Mouse (Mus musculus) urinary bladder, adult 2 months (tissue): Measurements from ENCODE around the gene Gm10135. TPM values are rescaled to one million over a fixed set of nuclear protein-coding genes. Genes with fewer than 3 reads are reported as not detected.
"Not testable (repeated sequence)": the region's sequence is repeated elsewhere in the genome, so short reads cannot be mapped to it uniquely, and the experiment has no call there.

Experiments used
- DNase-seq: peaks from one replicate; pipeline ENCODE4 v3.0.0; 2022; ENCODE audit warnings: low spot score
- polyA plus RNA-seq: library from polyadenylated mRNA; depleted of rRNA; stranded (reverse); fragments of >200 nt; gene quantifications from 2 replicates; pipeline ENCODE4 v1.2.3, GENCODE M21; 2012; rRNA removed

The Gm10135 gene
- polyA plus RNA-seq, 1 experiment = not detected

DNA sequence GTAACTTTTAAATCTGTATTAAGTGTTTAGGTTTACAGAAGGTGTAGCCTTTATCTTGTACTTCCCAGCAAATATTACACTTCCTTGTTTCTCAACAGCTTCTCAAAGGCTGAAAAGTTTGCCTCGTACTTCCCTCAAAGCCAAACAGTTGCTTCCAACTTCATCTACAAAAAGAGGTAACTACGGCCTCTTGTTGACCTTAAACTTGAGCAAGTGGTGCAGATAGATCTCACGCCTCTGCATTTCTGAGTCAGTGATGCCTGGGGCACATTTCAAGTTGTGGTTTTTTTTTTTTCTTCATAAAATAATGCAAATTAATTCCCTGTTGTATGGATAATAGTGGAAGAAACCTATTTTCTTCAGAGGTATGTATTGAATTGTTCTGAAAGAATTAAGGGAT is 8.8 kb downstream of the Gm10135 start:
- no peak for DNase-seq

- DNase-seq = no peak
Measured at GRCm38 (mm10) chr5:72960096-72960495, 14.4 kb downstream of the Gm10135 start.

DNA sequence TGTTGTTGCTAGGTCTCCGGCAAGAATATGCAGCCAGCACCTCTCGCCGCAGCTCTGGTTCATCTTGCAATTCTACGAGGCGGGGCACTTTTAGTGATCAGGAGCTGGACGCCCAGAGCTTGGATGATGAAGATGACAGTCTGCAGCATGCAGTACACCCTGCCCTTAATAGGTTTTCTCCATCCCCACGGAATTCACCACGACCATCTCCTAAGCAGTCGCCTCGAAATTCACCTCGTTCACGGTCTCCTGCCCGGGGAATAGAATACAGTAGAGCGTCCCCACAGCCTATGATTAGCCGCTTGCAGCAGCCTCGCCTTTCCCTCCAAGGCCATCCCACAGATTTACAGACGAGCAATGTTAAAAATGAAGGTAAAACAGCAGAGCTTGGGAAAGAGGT is 17.2 kb downstream of the Gm10135 start:
- DNase-seq = no peak

GRCm38 (mm10) chr5:72953996-72954604 is 20.4 kb downstream of the Gm10135 start:
- no peak for DNase-seq

GRCm38 (mm10) chr5:72950252-72950651 is 24.2 kb downstream of the Gm10135 start:
- no peak for DNase-seq

DNA sequence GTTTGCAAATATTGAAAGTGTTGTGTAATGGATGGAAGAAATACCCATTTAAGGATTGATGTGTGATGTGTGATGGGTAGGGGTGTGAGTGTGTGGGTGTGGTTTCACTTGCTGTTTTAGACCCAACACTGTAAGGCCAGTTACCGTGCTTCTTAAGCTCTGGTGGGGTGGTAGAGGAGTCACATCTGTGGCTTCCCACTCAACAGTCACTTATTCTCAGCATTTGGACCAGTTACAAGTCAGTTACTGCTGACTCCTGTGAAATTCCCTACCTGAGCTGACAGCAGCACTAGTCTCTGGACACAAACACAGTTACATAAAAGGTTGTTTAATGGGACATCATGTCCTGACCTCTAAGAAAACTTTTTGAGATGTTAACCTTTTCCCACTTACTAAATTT is 26.4 kb downstream of the Gm10135 start:
- DNase-seq = no peak

DNA sequence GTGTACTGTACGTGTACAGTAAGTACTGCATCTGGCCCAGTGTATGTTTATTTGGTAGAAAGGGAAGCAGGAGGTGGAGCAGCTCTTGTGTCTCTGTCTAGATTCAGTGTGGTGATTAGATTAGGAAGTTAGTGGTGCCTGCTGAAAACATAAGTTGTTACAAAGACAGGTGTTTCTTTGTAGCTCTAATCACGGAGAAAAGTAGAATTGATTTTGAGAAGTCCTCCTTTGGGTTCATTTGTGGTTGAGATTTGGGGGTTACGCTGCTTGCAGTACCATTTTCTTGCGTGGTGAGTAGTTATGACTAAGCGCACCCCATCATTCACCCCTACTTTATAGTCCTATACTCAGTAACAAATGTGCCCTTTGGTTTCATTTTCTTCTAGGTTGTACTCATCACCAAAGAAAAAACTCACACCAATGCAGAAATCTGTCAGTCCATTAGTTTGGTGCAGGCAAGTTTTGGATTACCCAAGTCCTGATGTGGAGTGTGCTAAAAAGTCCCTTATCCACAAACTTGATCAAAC is 33.5 kb downstream of the Gm10135 start:
- DNase-seq = no peak

DNA sequence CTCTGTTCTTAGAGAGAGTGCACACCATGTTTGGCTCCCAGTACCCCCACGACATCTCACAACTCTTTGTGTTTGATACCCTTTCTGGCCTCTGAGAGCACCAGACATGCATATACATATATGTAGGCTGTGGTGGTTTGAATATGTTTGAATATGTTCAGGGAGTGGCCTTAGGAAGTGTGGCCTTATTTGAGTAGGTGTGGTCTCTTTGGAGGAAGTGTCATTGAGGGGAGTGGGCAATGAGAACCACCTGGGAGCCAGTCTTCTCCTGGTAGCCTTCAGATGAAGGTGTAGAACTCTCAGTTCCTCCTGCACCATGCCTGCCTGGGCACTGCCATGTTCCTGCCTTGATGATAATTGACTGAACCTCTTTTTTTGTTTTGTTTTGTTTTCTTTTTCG is 35.2 kb downstream of the Gm10135 start:
- DNase-seq = no peak

DNA sequence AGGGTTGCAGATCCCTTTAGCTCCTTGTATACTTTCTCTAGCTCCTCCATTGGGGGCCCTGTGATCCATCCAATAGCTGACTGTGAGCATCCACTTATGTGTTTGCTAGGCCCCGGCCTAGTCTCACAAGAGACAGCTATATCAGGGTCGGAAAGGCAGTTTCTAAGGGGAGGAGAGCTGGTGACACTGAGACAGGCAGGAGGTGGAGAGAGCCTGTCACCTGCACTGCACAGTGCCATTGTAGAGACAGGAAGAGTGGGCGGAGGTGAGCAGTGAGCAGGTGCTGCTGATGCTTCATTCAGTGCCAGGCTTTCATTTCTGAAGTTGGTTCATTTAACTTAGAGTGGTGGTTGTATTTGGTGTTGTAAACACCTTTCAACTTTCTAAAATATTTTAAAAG is 36.1 kb downstream of the Gm10135 start:
- DNase-seq = not testable (repeated sequence)

- DNase-seq = no peak
Measured at GRCm38 (mm10) chr5:72933026-72933675, 41.4 kb downstream of the Gm10135 start.

GRCm38 (mm10) chr5:72927074-72927473 is 47.4 kb downstream of the Gm10135 start:
- no peak for DNase-seq

GRCm38 (mm10) chr5:72922796-72923195 is 51.7 kb downstream of the Gm10135 start:
- no peak for DNase-seq

- no peak for DNase-seq
Measured at GRCm38 (mm10) chr5:72921171-72921570, 53.3 kb downstream of the Gm10135 start.

GRCm38 (mm10) chr5:72920416-72920815 is 54.1 kb downstream of the Gm10135 start:
- no peak for DNase-seq

GRCm38 (mm10) chr5:72916851-72917250 is 57.7 kb downstream of the Gm10135 start:
- DNase-seq = no peak

DNA sequence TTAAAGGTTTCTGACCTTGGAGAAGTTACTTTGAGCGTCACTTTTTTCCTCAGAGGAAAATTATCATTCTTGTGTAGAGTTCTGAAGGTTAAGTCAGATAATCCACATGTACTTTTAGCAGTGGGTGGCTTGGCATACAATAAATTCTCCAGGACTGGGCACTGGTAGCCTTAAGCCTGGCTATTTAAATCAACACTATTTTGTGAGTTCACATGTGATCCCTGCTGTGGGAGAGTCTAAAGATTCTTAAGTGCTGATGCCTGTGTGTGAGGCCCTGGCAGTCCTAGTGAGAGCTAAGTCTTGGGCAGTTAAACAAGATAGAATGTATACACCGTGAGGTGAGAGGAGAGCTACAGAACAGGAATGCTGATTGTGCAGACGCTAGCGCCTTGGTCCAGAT is 58.5 kb downstream of the Gm10135 start:
- DNase-seq = no peak

Other genes with a start within 250 kb of the Gm10135 start
- gene Txk, start 221.9 kb downstream of the Gm10135 start, polyA plus RNA-seq = 0.60 and 0.87 TPM in 2 replicates
- gene Tec, start 106.2 kb downstream of the Gm10135 start, polyA plus RNA-seq = 4.9 and 5.0 TPM in 2 replicates
- gene Slain2, start 60.4 kb downstream of the Gm10135 start, polyA plus RNA-seq = 23.3 and 32.3 TPM in 2 replicates
- gene Slc10a4, start 32.2 kb upstream of the Gm10135 start, polyA plus RNA-seq = 0.28 and 0.32 TPM in 2 replicates